Mouse (Mus musculus) adrenal gland (tissue): ENCODE measurements at regions not wholly inside any gene's neighbourhood (a gene's known extent, or its start where the extent isn't known, plus 50 kb on each side); places are given as distances from the start of the nearest gene placed in this dataset.

ENCODE experiments used
- intact Hi-C: fragments of 180-260 bp; cut with DNase I; formaldehyde crosslinking; loops from one replicate; pipeline ENCODE4 v1.15.1; 2025

- intact Hi-C loops = no loop called here
Measured at GRCm38 (mm10) chr3:137100627-137101404, 240.1 kb upstream of the Emcn start.

DNA sequence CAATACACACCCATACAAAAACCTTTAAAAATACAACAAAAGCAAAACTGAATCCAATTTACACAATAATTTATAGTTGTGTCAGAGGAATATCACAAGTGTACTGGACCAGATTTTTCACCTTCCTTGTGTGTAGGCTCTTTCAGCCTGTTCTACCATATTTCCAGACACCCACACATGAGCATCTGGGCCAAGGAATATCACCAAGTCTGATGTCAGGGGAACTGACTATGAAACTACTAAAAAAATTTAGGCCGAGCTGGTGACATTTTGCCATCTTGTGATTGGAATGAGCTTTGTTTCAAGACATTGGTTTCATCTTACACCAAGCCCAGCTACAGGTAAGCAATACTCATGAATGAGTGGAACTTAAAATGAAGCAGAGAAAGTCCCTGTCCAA is 234.9 kb upstream of the Emcn start:
- intact Hi-C loops = no loop called here

- intact Hi-C loops = no loop called here
Measured at GRCm38 (mm10) chr3:137108197-137108596, 232.7 kb upstream of the Emcn start.

DNA sequence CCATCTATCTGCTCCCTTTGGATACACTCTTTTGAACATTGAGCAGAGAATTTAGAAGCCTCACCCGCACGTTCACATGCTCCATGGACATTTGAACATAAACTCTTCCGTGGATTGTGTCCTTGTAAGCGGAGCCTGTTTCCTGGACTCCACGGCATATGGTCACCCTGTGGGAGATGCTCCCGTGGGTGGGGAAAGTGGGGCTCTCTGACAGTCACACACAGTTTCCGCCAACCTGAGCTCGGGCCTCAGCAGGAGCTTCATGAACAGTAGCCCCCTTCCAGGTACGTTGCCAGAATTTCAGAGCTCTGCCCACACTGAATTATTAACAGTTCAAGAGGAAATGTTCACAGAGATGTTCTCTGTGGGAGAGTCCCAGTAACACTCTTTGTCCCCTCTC is 231.1 kb upstream of the Emcn start:
- intact Hi-C loops = no loop called here

GRCm38 (mm10) chr3:137110485-137110884 is 230.4 kb upstream of the Emcn start:
- intact Hi-C loops = no loop called here

GRCm38 (mm10) chr3:137129967-137130366 is 210.9 kb upstream of the Emcn start:
- intact Hi-C loops = no loop called here

DNA sequence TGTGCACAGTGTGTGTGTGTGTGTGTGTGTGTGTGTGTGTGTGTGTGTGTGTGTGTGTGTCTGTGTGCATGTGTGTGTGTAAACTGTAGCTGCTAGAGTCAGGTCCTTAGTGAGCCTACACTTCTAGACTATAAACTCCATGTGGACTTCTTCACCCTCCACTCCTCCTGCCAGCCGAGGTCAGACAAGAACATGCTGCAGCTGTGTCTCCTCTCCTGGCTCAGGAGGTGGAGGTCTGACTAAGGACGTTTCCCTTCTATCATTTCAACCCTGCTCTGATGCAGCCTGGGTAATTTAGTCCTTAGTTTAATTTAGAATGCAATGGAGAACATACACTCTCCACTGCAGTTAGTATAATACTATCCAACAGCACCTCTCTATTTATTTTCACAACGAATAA is 198.8 kb upstream of the Emcn start:
- intact Hi-C loops = no loop called here

DNA sequence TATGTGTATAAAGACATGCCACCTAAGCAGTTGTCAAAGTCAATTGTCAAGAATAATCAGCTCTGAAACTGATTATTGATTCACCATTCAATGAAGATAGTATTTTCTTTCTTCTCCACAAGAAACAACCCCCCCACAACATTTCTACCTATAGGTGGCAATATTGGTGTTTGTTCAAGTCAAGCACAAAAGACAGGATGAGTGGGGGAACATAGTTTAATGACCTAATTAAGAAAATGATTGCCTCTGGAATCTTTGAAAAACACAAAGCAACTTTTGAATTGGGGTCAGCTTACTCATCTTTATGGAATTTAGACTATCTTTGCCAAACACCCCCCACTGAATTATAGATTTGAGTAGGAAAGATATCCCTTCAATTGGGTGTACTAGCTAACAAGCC is 194.8 kb upstream of the Emcn start:
- intact Hi-C loops = no loop called here

DNA sequence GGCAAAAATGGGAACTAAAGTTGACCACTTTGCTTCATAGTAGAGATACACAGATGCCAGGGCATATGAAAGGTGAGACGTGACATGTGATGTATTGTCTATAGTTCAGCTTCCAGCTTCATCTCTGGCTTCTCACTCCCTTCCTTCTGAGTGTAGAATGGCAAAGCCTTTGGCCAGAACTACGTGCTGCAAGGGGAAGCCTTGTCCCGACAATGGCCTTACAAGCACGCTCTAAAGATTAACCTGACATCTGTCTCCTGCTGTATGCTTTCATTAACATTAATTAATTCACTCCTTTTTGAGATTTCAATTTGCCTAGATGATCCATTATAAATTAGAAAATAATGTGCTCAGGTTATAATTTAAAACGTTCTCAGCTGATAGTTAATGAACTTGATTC is 193.5 kb upstream of the Emcn start:
- intact Hi-C loops = no loop called here

DNA sequence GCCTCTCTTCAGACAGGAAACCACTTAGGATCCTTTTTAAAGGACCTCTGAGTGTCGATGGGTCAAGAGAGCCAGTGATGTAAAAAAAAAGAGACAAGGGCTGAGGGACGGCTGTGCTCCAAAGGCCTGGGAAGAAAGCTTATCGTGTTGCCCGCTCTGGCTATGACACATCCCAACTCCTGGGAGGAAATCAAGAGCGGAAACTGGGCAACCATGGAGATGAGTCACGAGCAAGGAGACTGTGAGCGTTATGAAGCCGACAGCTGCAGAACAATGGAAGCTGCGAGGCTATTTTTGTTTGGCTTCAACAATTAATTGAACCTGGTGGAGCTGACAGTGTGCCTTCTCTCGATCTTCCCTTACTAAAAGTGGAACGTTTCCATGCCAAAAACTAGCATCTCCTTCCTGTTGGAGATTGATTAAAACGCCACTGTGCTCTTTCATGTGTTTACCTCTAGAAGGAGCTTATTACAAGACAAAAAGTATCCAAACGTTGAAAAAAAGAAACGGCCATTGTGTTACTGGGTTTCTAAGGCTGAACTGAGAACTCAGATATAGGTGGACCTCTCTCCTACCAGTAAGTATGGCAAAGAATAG is 190.4 kb upstream of the Emcn start:
- intact Hi-C loops = no loop called here

DNA sequence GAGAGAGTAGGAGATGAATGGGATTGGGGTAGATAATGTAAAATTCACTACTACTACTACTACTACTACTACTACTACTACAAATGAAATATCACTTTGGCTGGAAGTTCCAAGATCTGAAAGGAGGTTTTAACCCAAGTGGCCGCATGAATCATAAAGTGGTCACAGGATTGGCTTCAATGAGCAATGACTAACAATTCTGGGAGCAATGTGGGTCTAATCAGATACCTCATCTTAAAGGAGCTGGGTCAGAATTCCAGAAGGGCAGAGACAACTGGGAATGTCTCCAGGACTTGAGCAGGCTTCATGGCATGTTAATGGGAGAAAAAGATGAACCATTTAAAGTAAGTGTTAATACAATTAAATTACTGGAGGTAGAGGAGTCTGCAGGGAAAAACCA is 189.4 kb upstream of the Emcn start:
- intact Hi-C loops = no loop called here

DNA sequence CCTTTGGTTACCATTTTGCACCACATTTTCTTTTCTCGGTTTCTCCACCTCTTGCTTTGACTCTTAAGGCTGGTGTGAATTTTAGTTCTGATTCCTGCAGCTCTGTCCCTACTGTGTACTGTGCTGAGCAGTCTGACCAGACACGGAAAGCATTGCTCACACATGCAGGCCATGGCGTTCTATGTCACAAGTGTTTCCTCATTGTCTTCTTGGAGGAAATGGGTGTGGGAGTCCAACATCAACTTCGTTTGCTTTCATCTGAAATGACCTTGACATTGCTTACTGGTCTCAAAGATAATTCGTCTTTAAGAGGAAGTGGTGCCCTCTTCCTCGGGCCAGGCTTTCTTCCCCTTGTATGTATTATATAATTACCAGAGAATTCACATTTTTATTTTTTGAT is 187.6 kb upstream of the Emcn start:
- intact Hi-C loops = no loop called here

DNA sequence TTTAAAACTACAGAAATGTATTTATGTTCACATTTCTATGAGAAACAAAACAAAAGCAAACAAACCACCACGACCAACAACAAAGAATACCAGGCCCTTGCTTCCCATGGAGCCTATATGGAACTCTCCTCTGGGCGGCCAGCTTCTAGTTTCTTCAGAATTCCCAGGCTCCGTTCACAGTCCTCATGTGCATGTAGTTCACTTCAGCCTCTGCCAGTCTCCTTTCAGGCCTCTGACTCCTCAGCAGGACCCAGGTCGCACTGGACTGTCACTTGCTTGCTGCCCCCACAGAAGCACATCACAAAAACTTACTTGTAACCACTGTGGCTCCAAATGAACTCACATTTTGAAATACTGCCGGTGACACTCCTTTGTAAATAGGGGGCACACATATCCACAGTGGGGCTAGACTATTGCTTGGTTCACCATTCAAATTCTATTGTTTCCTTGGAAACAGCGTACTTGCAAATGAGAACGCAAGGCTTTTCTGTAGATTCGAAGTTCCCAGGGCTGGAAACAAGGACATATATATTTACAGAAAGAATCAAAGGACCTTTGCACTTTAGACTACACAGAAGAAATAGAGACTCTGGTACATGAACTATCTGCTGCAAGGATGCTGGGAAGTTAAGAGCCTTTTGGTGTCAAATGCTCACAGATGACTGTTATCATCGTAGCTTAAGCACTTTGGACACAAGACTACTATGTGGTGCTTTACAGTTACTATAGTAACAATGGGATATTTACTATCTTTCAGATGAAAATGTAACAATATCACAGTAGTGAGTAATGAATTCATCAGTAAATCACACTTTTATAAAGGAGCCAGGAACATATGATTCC is 186.4 kb upstream of the Emcn start:
- intact Hi-C loops = no loop called here

GRCm38 (mm10) chr3:137155043-137155404 is 185.8 kb upstream of the Emcn start:
- intact Hi-C loops = no loop called here

DNA sequence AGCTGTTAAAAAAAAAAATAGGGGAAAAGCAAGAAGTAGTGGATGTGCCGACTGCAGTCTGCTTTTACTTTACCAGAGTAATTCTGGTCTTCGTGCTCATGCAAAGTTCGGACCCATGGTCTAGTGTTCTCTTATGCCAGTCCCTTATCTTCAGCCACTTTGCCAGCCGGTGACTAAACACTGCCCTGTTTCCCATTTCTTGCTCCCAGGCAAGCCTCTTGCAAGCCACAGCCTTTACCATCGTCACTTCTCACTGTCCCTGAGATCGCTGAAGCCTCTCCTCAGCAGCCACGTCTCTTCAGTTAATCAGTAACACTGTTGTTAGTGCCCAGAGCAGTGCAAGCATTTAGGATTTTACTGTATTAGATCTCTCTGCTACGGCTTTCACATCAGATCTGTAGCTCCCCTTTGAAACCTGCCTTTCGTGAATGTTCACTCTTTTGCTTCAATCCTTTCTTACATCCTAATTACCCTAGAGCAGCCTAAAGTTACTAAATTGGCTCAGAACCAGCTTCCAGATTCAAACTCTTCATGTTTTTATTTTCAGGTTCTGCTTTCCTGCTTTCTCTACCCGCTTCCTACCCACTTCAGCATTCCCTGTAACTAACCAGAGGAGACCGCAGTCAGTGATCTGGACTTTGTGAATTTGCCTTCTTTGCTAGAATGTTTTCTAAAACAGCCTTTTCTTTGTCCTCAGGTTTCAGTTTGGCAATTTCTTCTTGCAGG is 184.5 kb upstream of the Emcn start:
- intact Hi-C loops = no loop called here

GRCm38 (mm10) chr3:137189035-137189434 is 151.8 kb upstream of the Emcn start:
- intact Hi-C loops = no loop called here

- intact Hi-C loops = no loop called here
Measured at GRCm38 (mm10) chr3:137190489-137190888, 150.4 kb upstream of the Emcn start.

- intact Hi-C loops = no loop called here
Measured at GRCm38 (mm10) chr3:137191009-137191408, 149.9 kb upstream of the Emcn start.

DNA sequence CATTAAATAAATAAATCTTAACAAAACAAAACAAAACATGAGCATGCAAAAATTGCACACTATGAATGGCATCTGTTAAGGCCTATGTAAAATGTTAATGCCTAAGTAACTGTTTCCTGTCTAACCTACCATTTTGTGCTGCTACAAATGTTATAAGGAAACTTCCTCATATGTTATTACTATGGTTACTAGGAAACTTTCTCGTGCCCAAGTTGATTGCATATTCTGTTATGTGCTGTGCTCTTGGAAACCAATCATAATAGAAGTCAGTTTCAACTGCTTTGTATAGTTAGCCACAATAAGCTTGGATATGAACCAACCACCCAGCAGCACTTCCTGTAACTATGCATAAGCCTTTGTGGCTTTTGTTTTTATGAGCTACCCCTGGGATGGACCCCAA is 147.0 kb upstream of the Emcn start:
- intact Hi-C loops = no loop called here

- intact Hi-C loops = no loop called here
Measured at GRCm38 (mm10) chr3:137211667-137212066, 129.2 kb upstream of the Emcn start.

DNA sequence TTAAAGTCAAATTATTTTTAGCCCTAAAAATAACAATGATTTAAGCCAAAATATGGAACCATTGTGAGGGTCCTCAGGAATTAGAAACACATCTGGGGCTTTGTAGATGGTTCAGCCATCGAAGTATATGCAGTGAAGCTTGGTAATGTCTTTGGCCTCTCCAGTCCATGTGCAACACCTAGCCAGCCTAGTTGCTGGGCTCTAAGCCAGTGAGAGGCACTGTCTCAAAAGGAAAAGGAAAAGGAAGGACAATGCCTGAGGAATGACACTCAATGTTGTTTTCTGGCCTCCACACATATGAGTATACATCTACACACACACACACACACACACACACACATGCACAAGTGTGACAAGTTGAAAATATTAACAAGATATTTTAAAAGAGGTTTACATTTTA is 124.8 kb upstream of the Emcn start:
- intact Hi-C loops = no loop called here

DNA sequence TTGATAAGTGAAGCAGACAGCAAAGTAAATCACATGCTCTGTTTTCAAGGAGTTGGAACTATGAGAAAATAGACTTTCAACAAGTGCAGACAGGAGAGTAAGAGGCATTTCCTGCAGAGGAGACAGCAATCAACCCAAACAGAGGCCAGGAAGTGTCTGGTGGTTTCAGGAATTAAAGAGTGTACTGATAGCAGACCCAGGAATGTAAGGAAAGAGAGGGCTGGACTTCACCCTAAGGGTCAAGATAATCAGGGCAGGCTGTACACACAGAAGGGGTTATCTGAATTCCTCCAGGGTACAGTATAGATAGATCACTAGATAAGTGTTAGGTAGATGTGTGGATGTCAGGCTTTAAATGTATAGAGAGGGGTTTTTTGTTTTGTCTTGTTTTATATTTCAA is 123.6 kb upstream of the Emcn start:
- intact Hi-C loops = no loop called here
